ENCODE assay signal across 1 mouse cellular context in genomic region chr9:98979431-98980416, GRCm38 (mm10).
TF ChIP-seq lines count a peak whose summit lies in the region.

No protein-coding gene starts in this region.

TF ChIP-seq in MEL, 35 proteins besides CTCF, POLR2A, EP300 and RAD21 (continued from another document):
- TF ChIP-seq UBTF (IDR thresholded peaks at IDR 0.05; ENCODE audit: borderline replicate concordance, insufficient read depth, low read depth, low read length): no peak
- no peak for TF ChIP-seq POLR2AphosphoS2 (IDR thresholded peaks at IDR 0.05; ENCODE audit: low read length)
- TF ChIP-seq SIN3A (IDR thresholded peaks at IDR 0.05; ENCODE audit: low read length): peak; percentile 57
- no peak for TF ChIP-seq E2F4 (IDR thresholded peaks at IDR 0.05; ENCODE audit: borderline replicate concordance, low read depth, low read length)
- TF ChIP-seq USF2 (IDR thresholded peaks at IDR 0.05; ENCODE audit: borderline replicate concordance in 1 of 2, insufficient read depth in 1 of 2, low read depth in 1 of 2, low read length in 2 of 2): no peak
- no peak for TF ChIP-seq CHD2 (IDR thresholded peaks at IDR 0.05; ENCODE audit: low read length)
- no peak for TF ChIP-seq MAX (IDR thresholded peaks at IDR 0.05; ENCODE audit: low read length)
- no peak for TF ChIP-seq GATA1 (IDR thresholded peaks at IDR 0.05; ENCODE audit: low read depth, low read length)
- TF ChIP-seq HCFC1 (IDR thresholded peaks at IDR 0.05; ENCODE audit: low read depth, low read length): peak; percentile 53
- TF ChIP-seq MYC (IDR thresholded peaks at IDR 0.05; ENCODE audit: low read depth, low read length): 0 out of 2 replicates have a peak, but pooled peaks have one; percentile 43
- no peak for TF ChIP-seq GABPA (IDR thresholded peaks at IDR 0.05; ENCODE audit: low read depth, low read length)
- no peak for TF ChIP-seq ZKSCAN1 (IDR thresholded peaks at IDR 0.05; ENCODE audit: low read depth, low read length)
- no peak for TF ChIP-seq RCOR1 (IDR thresholded peaks at IDR 0.05; ENCODE audit: low read depth, low read length)
- 0 out of 2 replicates have a peak, but pooled peaks have one; percentile 25 for TF ChIP-seq USF1 (IDR thresholded peaks at IDR 0.05; ENCODE audit: low read depth, low read length)
- peak; percentile 90 for TF ChIP-seq SMC3 (IDR thresholded peaks at IDR 0.05; ENCODE audit: low read depth, low read length)
- no peak for TF ChIP-seq KAT2A (conservative IDR thresholded peaks at IDR 0.05; ENCODE audit: low read depth, low read length)
TF ChIP-seq in MEL: peak in this region for 11.
